Mouse (Mus musculus) spleen, adult 2 months (tissue): Measurements from ENCODE around the gene Selenos. TPM values are rescaled to one million over a fixed set of nuclear protein-coding genes. Genes with fewer than 3 reads are reported as not detected.

Source experiments
- DNase-seq, 2 experiments: peaks; one replicate each; pipeline versions ENCODE4 v3.0.0 to v3.0.0-alpha.2; 2012 to 2021; ENCODE audit warnings: low spot score in 2 of 2, low read depth in 1 of 2
- H3K27ac ChIP-seq: fragments of 200-500 bp; 2 replicates; pipeline ENCODE4 v1.5.1; 2012; ENCODE audit warnings: low read length, inconsistent platforms; ENCODE audit not compliant: insufficient read depth
- H3K27me3 ChIP-seq: fragments of 200-500 bp; 2 replicates; pipeline ENCODE4 v1.6.1; 2012; ENCODE audit warnings: mild to moderate bottlenecking, moderate library complexity, low read length, inconsistent platforms; ENCODE audit not compliant: control insufficient read depth, insufficient read depth
- H3K36me3 ChIP-seq: fragments of 200-500 bp; 2 replicates; pipeline ENCODE4 v1.6.1; 2012; ENCODE audit warnings: mild to moderate bottlenecking, low read length, inconsistent platforms; ENCODE audit not compliant: control insufficient read depth, insufficient read depth
- H3K4me1 ChIP-seq: fragments of 200-500 bp; 2 replicates; pipeline ENCODE4 v1.6.1; 2011; ENCODE audit warnings: inconsistent platforms; ENCODE audit not compliant: control insufficient read depth, insufficient read depth, insufficient read length
- H3K4me3 ChIP-seq: fragments of 200-500 bp; 2 replicates; pipeline ENCODE4 v1.5.1; 2011; ENCODE audit warnings: mild to moderate bottlenecking, inconsistent platforms; ENCODE audit not compliant: insufficient read depth, insufficient read length; ENCODE audit errors: extremely low read depth
- CTCF ChIP-seq: fragments of 200-500 bp; IDR thresholded peaks from 2 replicates; pipeline ENCODE4 v1.5.1; 2011; ENCODE audit warnings: mild to moderate bottlenecking, inconsistent platforms; ENCODE audit not compliant: insufficient read depth, insufficient read length, insufficient replicate concordance; ENCODE audit errors: extremely low read depth
- POLR2A ChIP-seq: fragments of 200-500 bp; IDR thresholded peaks from 2 replicates; pipeline ENCODE4 v1.6.1; 2011; ENCODE audit warnings: low read depth, low read length, inconsistent platforms
- WGBS: fragments of 180-500 bp; shearing (Covaris S2); methylation state at CpG from one replicate; pipeline ENCODE4 v1.1.7; 2018; 5-methylcytosine and 5-hydroxymethylcytosine counted together
- polyA plus RNA-seq: library from polyadenylated mRNA; depleted of rRNA; stranded (reverse); fragments of >200 nt; gene quantifications from 2 replicates; pipeline ENCODE4 v1.2.3, GENCODE M21; 2012; rRNA removed

Gene Selenos
- 63.7 and 81.9 TPM in 2 replicates for polyA plus RNA-seq

DNA sequence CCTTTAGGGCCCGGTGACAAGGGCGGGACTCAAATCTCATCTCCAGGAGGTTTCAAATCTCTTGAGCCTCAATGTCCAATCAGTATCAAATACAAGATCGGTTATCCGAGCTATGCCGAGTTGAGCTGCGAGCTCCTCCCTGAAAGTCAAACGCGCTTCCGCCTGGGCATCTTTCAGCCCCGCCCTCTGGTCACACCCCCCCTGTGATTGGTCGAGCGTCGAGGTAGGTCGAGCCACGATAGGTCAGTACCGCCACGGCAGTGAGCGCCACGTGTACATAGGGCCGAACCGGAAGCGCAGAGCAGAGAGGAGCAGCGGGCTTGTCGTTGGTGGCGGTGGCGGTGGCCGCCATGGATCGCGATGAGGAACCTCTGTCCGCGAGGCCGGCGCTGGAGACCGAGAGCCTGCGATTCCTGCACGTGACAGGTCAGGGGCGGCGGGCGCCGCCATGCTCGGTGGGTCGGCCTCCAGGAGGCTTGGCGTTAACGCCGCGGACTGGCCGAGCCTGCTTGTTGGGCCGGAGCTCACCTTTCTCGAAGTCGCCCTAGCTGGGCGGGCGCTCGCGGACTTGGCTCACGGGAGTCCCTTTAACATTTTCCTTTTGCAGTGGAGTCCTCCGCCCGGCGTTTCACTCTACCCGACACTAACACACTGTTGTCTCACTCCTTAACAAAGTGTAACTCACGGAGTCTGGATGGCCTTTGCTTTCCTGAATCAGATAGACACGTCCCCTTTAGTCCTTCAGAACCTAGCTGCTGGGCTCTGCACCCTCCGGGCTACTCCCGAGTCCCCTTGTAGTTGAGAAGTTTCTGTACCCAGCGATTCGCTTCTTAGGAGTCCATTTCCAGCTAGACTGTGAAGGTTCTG, at the start of gene Selenos:
Gene Selenos, plus strand, starts transcription at position 286 of the 867 bp plus-strand sequence.
- Histone ChIP-seq H3K4me1 (peaks cover 4% of the 10 kb centered on the region), H3K36me3 (peaks cover 14% of the 10 kb centered on the region), H3K27me3 (no peaks in the 10 kb centered on the region), H3K27ac (peak within 1 kb of the TSS; percentile 80), H3K4me3 (peak within 1 kb of the TSS; percentile 76)
- WGBS, result under 1% methylated on average over 65 of the region's 65 CpGs
- TF ChIP-seq CTCF, result no peak
- peak; percentile 94 for TF ChIP-seq POLR2A
- peak; percentile 96 for DNase-seq

DNA sequence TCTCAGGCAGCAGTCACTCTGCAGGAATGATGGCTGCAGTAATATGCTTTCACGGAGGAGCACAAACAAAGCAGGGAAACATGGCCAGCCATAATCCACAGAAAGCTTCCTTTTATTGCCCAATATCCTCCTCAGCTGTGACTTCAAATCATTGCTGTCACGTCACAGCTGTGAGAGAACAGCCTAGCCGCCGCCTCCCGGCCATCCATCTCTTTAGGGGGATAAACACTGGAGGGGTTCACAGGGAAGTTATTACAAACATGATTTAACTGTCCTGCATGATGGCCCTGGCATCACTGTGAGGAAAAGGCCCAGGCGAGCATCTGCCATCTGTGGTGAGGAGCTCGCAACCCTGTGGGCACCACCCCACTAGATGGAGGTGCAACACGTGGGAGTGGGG, 42.6 kb upstream of the Selenos start:
- 57% methylated on average over 8 of the region's 8 CpGs for WGBS
- TF ChIP-seq CTCF (no peak), POLR2A (no peak)
- H3K27ac ChIP-seq, result no peak overlapping the region
- H3K4me1 ChIP-seq, result no peaks in the 10 kb centered on the region
- H3K4me3 ChIP-seq, result no peak overlapping the region
- H3K27me3 ChIP-seq, result no peaks in the 10 kb centered on the region; the same call in 1 of the 2 replicates
- no peaks in the 10 kb centered on the region for H3K36me3 ChIP-seq
- DNase-seq, result no peak

DNA sequence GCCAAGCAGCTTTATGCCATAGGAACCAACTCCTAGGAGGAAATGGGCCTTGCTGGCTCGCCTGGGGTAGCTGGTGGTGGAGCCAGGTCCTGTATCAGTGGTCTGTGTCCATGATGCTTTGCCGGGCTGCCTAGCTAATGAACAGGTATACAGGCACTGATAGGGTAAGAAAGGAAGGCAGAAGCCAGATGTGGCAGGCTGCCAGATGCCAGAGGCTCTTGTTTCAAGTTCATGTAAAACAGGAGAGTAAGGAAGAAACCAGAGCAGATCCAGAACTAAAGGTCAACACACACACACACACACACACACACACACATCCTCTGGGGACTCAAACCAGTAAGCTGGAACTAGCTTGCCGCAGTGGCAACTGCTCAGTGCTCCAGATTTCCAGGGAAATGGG, 41.2 kb upstream of the Selenos start:
- Histone ChIP-seq H3K4me3 (no peak overlapping the region), H3K27ac (no peak overlapping the region), H3K36me3 (no peaks in the 10 kb centered on the region), H3K27me3 (no peaks in the 10 kb centered on the region; the same call in 1 of the 2 replicates), H3K4me1 (no peaks in the 10 kb centered on the region)
- WGBS, result 80% methylated on average over 3 of the region's 3 CpGs
- no peak for DNase-seq
- TF ChIP-seq POLR2A, result no peak
- TF ChIP-seq CTCF, result no peak

DNA sequence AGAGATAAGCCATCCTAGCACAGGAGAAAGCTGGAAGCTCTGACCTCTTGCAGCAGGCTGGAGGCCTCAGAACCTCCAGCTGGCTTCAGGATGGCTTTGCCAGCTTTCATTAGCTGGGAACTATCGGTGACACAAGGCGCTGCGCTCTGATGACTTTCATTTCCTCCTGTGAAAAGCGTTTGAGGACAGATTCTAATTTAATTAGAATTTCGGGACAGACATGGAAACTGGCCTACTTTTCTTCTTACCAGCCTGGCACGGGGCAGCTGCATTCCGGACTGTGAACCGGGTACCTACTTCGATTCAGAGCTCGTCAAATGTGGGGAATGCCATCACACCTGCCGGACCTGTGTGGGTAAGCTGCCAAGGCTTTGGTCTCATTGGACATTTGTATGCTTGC, 40.7 kb upstream of the Selenos start:
- WGBS, result 47% methylated on average over 11 of the region's 11 CpGs
- Histone ChIP-seq H3K27ac (no peak overlapping the region), H3K36me3 (no peaks in the 10 kb centered on the region), H3K4me3 (no peak overlapping the region), H3K27me3 (no peaks in the 10 kb centered on the region; the same call in 1 of the 2 replicates), H3K4me1 (no peaks in the 10 kb centered on the region)
- no peak for DNase-seq
- TF ChIP-seq CTCF (no peak), POLR2A (no peak)

DNA sequence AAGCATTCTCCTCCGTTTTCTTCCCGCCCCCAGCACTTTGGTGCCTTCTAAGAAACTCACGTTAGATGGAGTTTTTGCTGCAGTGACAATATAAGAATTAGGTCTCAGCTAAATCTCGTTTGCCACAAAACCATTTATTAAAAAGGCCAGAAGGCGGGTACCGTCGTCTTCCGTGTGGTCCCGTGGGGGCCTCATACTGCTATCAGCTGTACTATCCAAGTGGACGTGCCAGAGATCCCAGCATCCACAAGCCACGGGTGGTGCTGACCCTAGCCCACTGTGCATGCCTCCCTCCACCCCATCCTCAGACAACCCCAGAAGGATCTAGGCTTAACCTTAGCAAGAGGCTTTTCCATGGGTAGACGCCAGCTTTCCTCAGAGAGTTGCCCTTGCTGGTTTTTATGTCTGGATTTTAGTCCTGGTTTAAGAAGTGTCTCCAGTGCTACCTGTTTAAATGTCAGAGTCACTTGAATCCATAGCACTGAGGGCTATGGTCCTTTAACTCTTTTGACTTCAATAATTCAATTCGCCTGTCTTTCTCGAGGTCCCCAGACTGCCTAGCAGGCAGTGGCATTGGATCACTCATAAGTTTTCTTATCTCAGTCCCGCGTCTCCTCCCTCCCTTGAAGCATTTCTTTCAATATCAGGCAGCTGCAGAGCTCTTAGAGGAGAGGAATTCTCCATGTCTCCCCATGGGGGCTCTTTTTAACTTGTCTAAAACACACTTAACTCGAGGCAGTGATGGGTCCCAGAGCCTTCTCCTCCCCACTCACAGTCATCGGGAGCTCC, 39.2 kb upstream of the Selenos start:
- no peaks in the 10 kb centered on the region for H3K4me1 ChIP-seq
- H3K27me3 ChIP-seq, result no peaks in the 10 kb centered on the region
- WGBS, result 83% methylated on average over 18 of the region's 18 CpGs
- no peak for TF ChIP-seq POLR2A
- no peak for TF ChIP-seq CTCF
- DNase-seq, result no peak
- no peak overlapping the region for H3K4me3 ChIP-seq
- H3K27ac ChIP-seq, result no peak overlapping the region
- no peaks in the 10 kb centered on the region for H3K36me3 ChIP-seq

DNA sequence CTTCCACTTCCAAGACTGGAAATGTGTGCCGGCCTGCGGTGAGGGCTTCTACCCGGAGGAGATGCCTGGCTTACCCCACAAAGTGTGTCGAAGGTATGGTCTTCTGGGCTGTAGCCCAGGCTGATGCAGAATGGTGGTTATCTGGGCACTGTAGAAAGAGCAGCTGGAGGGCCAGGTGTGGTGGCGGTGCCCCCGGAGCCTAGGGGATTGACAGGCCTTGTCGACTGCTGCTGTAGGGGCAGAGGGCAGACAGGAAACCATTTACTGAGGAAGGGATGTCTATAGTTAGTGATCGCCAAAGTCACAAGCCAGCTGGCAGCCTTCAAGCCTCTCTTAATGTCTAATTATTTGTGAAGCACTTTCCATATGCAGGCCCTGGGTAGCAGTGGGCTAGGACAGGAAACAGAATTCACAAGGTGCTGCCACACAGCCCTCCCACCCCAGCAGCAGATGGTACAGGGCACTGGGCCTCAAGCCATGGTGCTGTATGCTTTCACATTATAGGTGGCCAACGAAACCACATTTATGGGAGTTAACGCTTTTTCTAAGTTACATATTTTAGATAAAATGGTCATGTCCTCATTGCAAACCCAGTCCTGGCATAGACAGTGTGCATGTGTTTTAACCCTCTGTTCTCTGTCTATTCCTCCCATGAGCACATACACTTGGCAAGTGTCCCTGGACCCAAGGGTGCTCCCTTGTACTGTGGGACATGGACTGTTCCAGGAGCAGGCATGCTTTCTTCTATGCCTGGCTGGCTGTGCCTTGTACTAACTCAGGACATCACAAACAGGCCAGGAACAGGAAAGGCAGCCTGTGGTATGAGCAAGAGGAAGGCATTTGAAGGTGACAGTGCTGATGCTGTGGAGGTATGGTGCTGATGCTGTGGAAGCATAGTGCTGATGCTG, 35.6 kb upstream of the Selenos start, which contains the start of gene Gm45213:
Gene Gm45213, plus strand, starts transcription at position 51 of the 908 bp plus-strand sequence.
- Histone ChIP-seq H3K27me3 (no peaks in the 10 kb centered on the region), H3K36me3 (no peaks in the 10 kb centered on the region), H3K4me1 (no peaks in the 10 kb centered on the region), H3K27ac (no peak within 1 kb of the TSS), H3K4me3 (no peak within 1 kb of the TSS)
- DNase-seq, result no peak
- no peak for TF ChIP-seq POLR2A
- no peak for TF ChIP-seq CTCF
- 27% methylated on average over 10 of the region's 10 CpGs for WGBS
